Mouse (Mus musculus) midbrain, embryonic 10.5 days (tissue): Measurements from ENCODE around the gene Arcn1. TPM values are rescaled to one million over a fixed set of nuclear protein-coding genes. Genes with fewer than 3 reads are reported as not detected.

Source experiments
- DNase-seq: peaks from one replicate; pipeline ENCODE4 v3.0.0-alpha.2; 2017; ENCODE audit warnings: low spot score
- H3K27ac ChIP-seq: fragments of 300-500 bp; sonication (generic); replicated peaks from 2 replicates; pipeline ENCODE4 v1.5.1; 2016; ENCODE audit warnings: mild to moderate bottlenecking
- H3K27me3 ChIP-seq: fragments of 300-500 bp; sonication (generic); 2 replicates; pipeline ENCODE4 v1.6.1; 2016; ENCODE audit warnings: low read depth, mild to moderate bottlenecking; ENCODE audit not compliant: poor library complexity, severe bottlenecking
- H3K36me3 ChIP-seq: fragments of 300-500 bp; sonication (generic); 2 replicates; pipeline ENCODE4 v1.6.1; 2016; ENCODE audit warnings: mild to moderate bottlenecking, moderate library complexity
- H3K4me1 ChIP-seq: fragments of 300-500 bp; sonication (generic); 2 replicates; pipeline ENCODE4 v1.6.1; 2016
- H3K4me3 ChIP-seq: fragments of 300-500 bp; sonication (generic); 2 replicates; pipeline ENCODE4 v1.5.1; 2016; ENCODE audit warnings: mild to moderate bottlenecking, moderate library complexity
- H3K9me3 ChIP-seq: fragments of 300-500 bp; sonication (generic); replicated peaks from 2 replicates; pipeline ENCODE4 v1.6.1; 2016; ENCODE audit warnings: mild to moderate bottlenecking
- WGBS: fragments of 180-500 bp; shearing (Covaris S2); methylation state at CpG from one replicate; pipeline ENCODE4 v1.1.7; 2016; 5-methylcytosine and 5-hydroxymethylcytosine counted together
- polyA plus RNA-seq: library from polyadenylated mRNA; unstranded; fragments of >200 nt; fragmentation: Nextera tagmentation; extraction: Ambion mirVana; gene quantifications from 2 replicates; pipeline ENCODE4 v1.2.1, GENCODE M21; 2016

Gene Arcn1
- polyA plus RNA-seq = 165 and 172 TPM in 2 replicates

DNA sequence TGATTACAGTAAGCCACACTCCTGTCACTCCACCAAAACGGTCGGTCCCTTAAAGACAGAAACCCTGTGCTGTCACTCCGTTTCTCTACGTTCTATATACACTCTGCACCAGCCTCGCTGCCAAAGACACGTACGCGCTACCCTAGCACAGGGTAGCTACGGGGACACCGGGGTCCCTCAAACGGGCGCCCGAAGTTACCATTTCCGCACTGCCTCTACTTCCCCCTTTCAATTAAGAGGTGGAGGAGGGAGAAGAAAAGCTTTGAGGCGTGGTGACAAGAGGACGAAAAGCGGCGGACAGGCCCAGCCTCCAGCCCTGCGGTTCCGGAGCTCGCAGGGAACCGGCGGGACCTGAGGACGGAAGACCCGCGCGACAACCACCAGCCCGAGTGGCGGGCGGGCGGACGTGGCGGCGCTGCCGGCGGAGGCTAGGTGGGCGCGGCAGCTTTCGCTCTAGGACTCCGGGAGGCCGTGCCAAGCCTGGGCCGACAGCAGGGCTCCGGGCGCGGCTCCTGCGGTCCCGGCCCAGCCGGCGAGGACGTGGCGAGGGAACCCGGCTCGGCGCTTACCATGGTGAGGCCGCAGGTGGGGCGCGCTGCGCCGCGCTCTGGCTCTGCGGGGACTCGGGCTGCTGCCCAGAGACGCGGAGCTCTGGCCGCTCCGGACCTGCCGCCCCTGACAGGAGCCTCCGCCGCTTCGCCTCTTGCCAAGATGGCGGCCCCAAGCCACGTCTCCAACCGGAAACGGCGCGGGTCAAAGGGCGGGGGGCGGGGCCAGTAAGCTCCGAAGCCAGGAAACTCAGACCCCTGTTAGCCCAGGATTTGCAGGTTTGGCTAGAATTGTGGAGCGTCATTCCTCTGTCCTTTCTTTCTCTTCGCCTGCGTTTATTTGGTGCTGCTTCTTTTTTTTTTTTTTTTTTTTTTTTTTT lies at the start of gene Arcn1, which contains the start of gene Ift46:
TSS of gene Arcn1 (minus strand) at position 745 of the 928 bp plus-strand sequence.
TSS of gene Ift46 (plus strand) at position 808 of the 928 bp plus-strand sequence.
- WGBS = under 1% methylated on average over 81 of the region's 82 CpGs
- no peaks in the 10 kb centered on the region for H3K9me3 ChIP-seq
- H3K4me1 ChIP-seq = peaks cover 16% of the 10 kb centered on the region
- no peaks in the 10 kb centered on the region for H3K27me3 ChIP-seq
- H3K27ac ChIP-seq = peak within 1 kb of the TSS; percentile 95
- peak within 1 kb of the TSS; percentile 100 for H3K4me3 ChIP-seq
- peak; percentile 93 for DNase-seq
- H3K36me3 ChIP-seq = no peaks in the 10 kb centered on the region

DNA sequence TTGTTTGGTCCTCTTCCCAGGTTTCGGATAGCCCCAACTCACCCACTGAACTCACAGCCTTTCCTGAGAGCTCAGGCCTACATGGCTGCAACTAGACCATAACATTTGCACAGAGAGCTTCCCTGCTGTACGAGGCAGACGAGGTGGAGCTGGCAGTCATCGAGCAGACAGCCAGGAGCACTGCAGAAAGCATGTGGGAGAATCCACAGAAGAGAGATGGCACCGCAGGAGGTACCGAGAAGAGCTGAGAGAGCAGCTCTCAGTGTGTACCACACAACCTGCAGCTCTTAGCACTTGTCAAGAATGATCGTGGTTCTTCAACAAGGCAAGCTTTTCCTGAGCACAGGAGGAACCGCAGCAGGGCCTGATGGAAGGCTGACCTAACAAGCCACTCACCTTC lies 46.5 kb upstream of the Arcn1 start:
- Histone ChIP-seq H3K36me3 (peaks cover 100% of the 10 kb centered on the region), H3K27me3 (no peaks in the 10 kb centered on the region), H3K4me1 (no peaks in the 10 kb centered on the region), H3K27ac (no peak overlapping the region), H3K9me3 (no peaks in the 10 kb centered on the region), H3K4me3 (no peak overlapping the region)
- 91% methylated on average over 8 of the region's 8 CpGs for WGBS
- DNase-seq = no peak

DNA sequence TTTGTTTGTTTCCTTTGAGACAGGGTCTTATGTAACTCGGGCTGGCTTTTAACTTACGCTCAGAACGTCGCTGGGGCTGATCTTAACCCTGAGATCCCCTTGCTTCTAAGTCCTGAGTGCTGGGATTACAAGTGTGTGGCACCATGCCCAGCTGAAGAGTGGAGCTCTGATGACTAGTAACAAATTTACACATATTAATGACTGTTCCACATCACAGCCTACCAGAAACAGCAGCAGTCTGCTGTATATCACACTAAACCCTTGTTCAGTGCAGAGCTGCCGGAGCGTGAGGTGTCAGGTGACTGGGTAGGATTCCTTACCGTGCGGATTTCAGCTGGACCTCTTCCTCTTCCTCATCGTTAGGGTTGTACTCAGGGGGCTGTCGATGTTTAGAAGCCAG lies 42.7 kb upstream of the Arcn1 start:
- WGBS = 92% methylated on average over 10 of the region's 10 CpGs
- peaks cover 100% of the 10 kb centered on the region for H3K36me3 ChIP-seq

DNA sequence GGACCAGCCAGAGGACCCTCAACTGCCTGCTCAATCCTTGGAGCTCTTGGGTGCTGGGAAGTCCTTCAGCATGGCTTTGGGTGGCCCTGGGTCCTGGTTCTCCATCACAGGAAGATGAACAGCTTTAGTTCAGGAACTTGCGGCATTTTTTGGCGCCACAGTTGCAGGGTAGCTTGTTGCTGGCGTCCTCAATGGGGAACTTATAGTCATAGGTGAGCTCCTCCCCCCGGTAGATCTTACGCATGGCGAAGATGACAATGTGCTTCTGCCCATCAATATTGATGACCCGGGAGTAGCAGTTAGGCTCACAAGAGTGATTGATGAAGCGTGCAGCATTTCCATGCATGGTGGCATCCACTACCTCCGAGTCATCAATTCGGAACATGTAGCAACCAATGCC lies 40.1 kb upstream of the Arcn1 start:
- H3K36me3 ChIP-seq = peaks cover 83% of the 10 kb centered on the region
- H3K4me1 ChIP-seq = no peaks in the 10 kb centered on the region
- DNase-seq = no peak
- peaks cover 1% of the 10 kb centered on the region; the same call in 1 of the 2 replicates for H3K27me3 ChIP-seq
- no peaks in the 10 kb centered on the region for H3K9me3 ChIP-seq
- 97% methylated on average over 10 of the region's 10 CpGs for WGBS
- no peak overlapping the region for H3K4me3 ChIP-seq
- H3K27ac ChIP-seq = no peak overlapping the region

More for the DNA sequence above, 42.7 kb upstream of the Arcn1 start:
- H3K4me3 ChIP-seq = no peak overlapping the region
- no peaks in the 10 kb centered on the region for H3K27me3 ChIP-seq
- no peak overlapping the region for H3K27ac ChIP-seq
- DNase-seq = no peak
- no peaks in the 10 kb centered on the region for H3K9me3 ChIP-seq
- no peaks in the 10 kb centered on the region for H3K4me1 ChIP-seq

DNA sequence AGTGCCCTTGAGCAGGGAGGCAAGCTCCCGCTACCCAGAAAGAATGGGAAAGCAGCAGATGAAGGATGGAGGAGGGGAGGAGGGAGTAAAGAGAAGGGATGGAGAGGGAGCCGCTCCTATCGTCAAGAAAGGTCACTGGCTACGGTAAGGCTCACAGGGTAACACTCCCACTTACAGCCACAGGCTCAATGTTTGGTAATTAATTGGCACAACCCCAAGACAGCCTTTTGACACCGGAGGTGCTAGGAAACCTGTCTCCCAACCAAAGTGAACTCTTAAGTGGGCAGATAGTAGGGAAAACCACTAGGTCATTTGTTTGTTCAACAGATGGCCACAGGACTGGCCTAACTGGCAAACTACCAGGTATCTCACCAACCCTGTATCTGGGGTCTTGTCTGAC lies 39.5 kb upstream of the Arcn1 start:
- 75% methylated on average over 5 of the region's 5 CpGs for WGBS
- no peaks in the 10 kb centered on the region for H3K4me1 ChIP-seq
- no peak for DNase-seq
- peaks cover 7% of the 10 kb centered on the region for H3K27me3 ChIP-seq
- H3K27ac ChIP-seq = no peak overlapping the region
- no peaks in the 10 kb centered on the region for H3K9me3 ChIP-seq
- H3K4me3 ChIP-seq = no peak overlapping the region
- peaks cover 79% of the 10 kb centered on the region for H3K36me3 ChIP-seq

DNA sequence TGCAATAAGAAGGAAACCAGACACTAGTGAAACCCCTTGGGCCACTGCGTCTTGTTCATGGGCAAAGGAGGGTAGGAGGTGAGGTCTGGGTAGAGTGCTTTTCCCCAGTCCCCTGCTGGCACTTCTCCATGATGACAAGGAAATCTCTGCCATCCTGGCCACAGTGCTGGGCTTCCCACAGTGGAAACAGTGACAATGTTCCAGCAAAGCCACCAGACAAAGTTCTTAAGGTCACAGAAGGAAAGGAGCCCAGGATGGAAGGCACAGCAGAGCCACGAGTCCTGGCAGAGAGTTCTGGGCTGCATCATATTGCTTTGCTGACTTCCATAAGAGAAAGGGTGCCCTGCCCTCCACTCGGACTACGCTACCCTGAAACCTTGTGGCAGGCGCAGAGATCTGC lies 37.9 kb upstream of the Arcn1 start:
- WGBS = 92% methylated on average over 5 of the region's 5 CpGs
- peaks cover 23% of the 10 kb centered on the region for H3K27me3 ChIP-seq
- peaks cover 63% of the 10 kb centered on the region for H3K36me3 ChIP-seq

DNA sequence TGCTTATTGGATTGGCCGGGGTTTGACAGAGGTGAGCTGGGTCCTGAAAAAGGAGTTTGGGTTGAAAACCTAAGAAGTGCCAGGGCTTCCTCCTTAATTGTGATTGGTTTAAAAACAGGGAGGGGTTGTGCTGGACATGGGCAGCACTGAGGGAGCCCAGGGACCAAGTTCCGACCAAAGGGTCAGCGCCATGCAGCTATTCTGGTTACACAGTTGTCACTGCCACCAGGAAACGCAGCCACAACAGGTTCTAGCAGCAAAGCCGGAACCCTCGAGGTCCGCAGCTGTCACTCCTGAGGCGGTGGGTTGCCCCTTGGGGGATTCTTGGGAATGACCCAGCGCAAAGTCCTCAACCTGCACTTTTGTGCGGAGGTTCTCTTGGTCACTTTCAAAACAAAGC lies 37.0 kb upstream of the Arcn1 start:
- peaks cover 31% of the 10 kb centered on the region for H3K27me3 ChIP-seq
- H3K27ac ChIP-seq = no peak overlapping the region
- WGBS = 89% methylated on average over 10 of the region's 10 CpGs
- H3K9me3 ChIP-seq = no peaks in the 10 kb centered on the region
- DNase-seq = no peak
- peaks cover 55% of the 10 kb centered on the region for H3K36me3 ChIP-seq
- no peak overlapping the region for H3K4me3 ChIP-seq
- peaks cover 9% of the 10 kb centered on the region for H3K4me1 ChIP-seq

More for the DNA sequence above, 37.9 kb upstream of the Arcn1 start:
- Histone ChIP-seq H3K9me3 (no peaks in the 10 kb centered on the region), H3K4me3 (no peak overlapping the region), H3K27ac (no peak overlapping the region), H3K4me1 (peaks cover under 1% of the 10 kb centered on the region; the same call in 1 of the 2 replicates)
- DNase-seq = no peak

DNA sequence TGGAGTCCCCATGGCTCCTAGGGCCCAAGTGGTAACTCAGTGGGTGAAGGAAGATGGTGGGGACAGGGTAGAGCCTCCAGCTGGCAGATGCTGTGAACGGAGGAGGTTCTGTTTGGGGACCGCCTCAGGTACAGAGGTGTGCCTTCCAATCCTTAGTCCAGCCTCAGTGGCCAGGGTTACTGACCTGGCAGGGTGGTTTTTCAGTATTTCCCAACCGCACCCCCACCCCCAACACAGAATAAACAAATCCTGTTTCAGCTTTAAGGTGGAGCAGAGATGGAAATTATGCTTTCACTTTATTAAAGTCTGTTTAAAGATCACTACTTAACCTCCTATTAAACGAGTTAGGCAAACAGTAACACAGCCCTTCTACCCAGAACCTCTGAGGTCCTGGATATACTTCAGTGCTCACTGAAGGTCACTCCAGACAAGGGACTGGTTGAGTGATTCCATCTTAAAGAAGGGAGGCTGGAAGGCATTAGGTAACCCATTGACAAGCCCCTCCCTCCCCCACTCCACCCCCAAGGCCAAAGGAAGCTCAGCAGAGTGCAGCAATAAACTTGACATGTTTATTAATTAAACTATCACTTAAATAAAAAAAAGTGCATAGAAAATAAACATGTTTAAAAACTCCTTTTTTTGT lies 35.3 kb upstream of the Arcn1 start, which contains the start of gene Ttc36:
TSS of gene Ttc36 (minus strand) at position 265 of the 643 bp plus-strand sequence.
- DNase-seq = no peak
- 81% methylated on average over 4 of the region's 4 CpGs for WGBS
- no peaks in the 10 kb centered on the region for H3K9me3 ChIP-seq
- no peak within 1 kb of the TSS for H3K4me3 ChIP-seq
- H3K27ac ChIP-seq = no peak within 1 kb of the TSS
- peaks cover 41% of the 10 kb centered on the region for H3K27me3 ChIP-seq
- H3K36me3 ChIP-seq = peaks cover 37% of the 10 kb centered on the region
- H3K4me1 ChIP-seq = peaks cover 26% of the 10 kb centered on the region

DNA sequence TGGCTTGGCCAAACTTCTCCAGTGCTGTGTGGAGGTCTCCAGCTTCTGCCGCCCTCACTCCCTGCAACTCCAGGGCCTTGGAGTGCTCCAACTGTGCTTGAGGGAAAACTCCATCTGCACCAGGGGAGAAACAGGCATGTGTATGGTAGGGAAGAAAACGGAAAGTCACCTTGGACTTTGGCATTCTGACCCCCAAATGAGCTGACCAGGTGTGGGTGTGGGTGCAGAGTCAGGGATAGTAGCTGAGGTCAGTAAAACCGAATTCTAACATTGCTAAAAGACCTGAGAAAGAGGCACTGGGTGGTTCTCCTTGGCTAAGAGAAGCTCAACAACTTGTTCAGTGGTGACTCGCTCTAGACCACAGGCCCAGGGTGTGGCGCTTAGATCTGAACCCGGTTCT lies 34.0 kb upstream of the Arcn1 start:
- Histone ChIP-seq H3K4me3 (no peak overlapping the region), H3K27ac (no peak overlapping the region), H3K9me3 (no peaks in the 10 kb centered on the region), H3K27me3 (peaks cover 53% of the 10 kb centered on the region), H3K4me1 (peaks cover 26% of the 10 kb centered on the region), H3K36me3 (peaks cover 25% of the 10 kb centered on the region)
- 81% methylated on average over 6 of the region's 6 CpGs for WGBS
- no peak for DNase-seq

DNA sequence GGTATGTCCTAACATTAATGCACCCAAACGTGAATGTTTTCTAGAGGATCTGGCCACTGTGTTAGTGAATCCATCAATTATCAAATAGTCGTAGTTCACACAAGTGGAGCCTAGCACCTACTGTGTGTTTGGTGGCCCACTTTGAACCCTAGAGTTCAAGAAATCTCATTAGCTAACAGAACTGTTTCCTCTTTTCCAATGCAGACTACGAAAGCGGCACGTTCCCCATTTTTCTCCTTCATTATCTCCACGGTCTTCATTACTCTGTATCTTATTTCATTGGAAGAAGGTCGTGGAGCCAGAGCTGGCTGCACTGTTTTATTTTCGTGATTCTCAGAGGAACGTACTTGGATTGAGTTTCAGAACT lies 32.3 kb upstream of the Arcn1 start:
- peaks cover 26% of the 10 kb centered on the region for H3K4me1 ChIP-seq
- H3K36me3 ChIP-seq = peaks cover 7% of the 10 kb centered on the region
- WGBS = 45% methylated on average over 9 of the region's 9 CpGs
- peak overlapping the region; percentile 62 for H3K4me3 ChIP-seq
- H3K9me3 ChIP-seq = no peaks in the 10 kb centered on the region
- H3K27me3 ChIP-seq = peaks cover 63% of the 10 kb centered on the region
- peak overlapping the region; percentile 81 for H3K27ac ChIP-seq
- DNase-seq = no peak

DNA sequence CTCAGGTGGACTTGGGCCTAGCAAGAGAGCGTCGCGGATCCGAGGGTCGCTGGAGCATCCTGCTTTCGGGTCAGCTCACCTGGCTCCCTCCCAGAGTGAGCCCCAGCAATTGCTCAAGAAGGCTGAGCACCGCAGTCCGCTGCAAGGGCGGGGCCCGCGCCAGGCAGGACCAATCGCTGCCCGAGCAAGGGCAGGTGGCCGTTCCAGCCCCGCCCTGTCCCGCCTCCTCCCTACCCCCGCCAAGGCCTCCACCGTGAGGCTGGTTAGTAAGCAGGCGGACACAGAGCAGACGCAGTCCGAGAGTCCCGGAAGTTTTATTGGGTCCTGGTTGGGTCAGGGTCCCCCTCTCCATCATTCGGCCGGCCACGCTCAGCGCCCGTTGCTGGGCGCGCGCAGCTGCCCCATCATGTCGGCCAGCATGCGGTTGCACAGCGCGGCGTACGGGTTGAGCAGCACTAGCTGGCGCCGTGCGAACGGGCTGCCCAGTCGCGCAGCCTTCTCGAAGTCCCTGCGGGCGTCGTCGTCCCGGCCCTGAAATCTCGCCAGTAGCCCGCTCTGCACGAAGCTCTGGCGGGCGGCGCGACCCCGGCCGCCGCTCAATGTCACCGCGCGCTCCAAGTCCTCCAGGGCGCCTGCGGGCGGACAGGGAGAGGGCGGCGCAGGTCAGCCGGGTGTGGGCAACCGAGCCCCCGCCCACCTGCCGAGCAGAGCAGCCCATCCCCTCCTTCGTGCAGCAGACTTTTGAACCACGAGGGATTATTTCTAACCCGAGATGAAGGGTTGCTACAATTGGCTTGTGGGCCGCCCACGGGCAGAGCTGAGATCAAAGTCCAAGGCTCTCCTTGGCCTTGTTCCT lies 31.7 kb upstream of the Arcn1 start, which contains the start of gene Tmem25:
TSS of gene Tmem25 (minus strand) at position 206 of the 856 bp plus-strand sequence.
- Histone ChIP-seq H3K27me3 (peaks cover 63% of the 10 kb centered on the region), H3K9me3 (no peaks in the 10 kb centered on the region), H3K36me3 (0 out of 2 replicates have a peak, but pooled peaks cover 3% of the 10 kb centered on the region), H3K27ac (peak within 1 kb of the TSS; percentile 81), H3K4me1 (peaks cover 26% of the 10 kb centered on the region), H3K4me3 (peak within 1 kb of the TSS; percentile 62)
- under 1% methylated on average over 75 of the region's 75 CpGs for WGBS
- DNase-seq = peak; percentile 85

DNA sequence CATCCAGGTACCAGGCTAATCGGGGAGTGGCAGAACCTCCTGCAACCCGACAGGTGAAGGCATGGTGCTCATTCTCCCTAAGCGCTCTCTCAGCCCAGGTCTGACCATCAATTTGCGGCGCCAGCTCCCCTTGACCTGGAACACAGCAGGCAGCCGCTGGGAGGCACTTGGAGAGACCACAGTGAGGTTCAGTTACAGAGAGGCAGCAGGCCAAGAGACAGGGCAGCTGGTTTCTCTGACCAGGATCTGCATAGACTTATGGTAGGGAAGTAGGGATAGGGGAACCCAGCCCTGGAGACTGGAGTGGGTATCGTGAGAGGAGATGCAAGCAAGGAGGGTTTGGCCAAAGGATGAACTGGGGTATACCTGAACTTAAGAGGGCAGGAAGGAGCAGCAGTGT lies 30.7 kb upstream of the Arcn1 start:
- Histone ChIP-seq H3K27me3 (peaks cover 63% of the 10 kb centered on the region), H3K4me3 (peak overlapping the region; percentile 62; the same call in 1 of the 2 replicates), H3K27ac (no peak overlapping the region), H3K36me3 (0 out of 2 replicates have a peak, but pooled peaks cover 3% of the 10 kb centered on the region), H3K9me3 (no peaks in the 10 kb centered on the region), H3K4me1 (peaks cover 26% of the 10 kb centered on the region)
- WGBS = 42% methylated on average over 7 of the region's 7 CpGs
- DNase-seq = no peak
